Mouse (Mus musculus): Measurements from ENCODE around the gene Hpca. TPM values are rescaled to one million over a fixed set of nuclear protein-coding genes. Genes with fewer than 3 reads are reported as not detected.

Hpca gene
- total and polyA plus RNA-seq, 2 experiments from 2014 or later, result 0.16 TPM; not detected in 1

- 56% methylated on average over 11 of the region's 11 CpGs for WGBS
- ATAC-seq (ENCODE audit: insufficient read depth, low read depth), result no peak
- no peak for TF ChIP-seq EP300 (IDR thresholded peaks at IDR 0.05; ENCODE audit: low read depth)
- TF ChIP-seq CTCF (IDR thresholded peaks at IDR 0.05; ENCODE audit: low read depth), result no peak
- DNase-seq (ENCODE audit: low spot score), result no peak
- Histone ChIP-seq H3K36me3 (replicated peaks; ENCODE audit: control insufficient read depth, insufficient read depth, low read length) (no peaks in the 10 kb centered on the region), H3K4me3 (ENCODE audit: low read depth, low read length) (no peak overlapping the region), H3K4me2 (ENCODE audit: low read depth, low read length) (no peak overlapping the region), H3K4me1 (ENCODE audit: control insufficient read depth, insufficient read depth) (no peaks in the 10 kb centered on the region), H3K27ac (ENCODE audit: low read depth) (no peak overlapping the region), H3K9me3 (replicated peaks; ENCODE audit: control insufficient read depth, low read length) (no peaks in the 10 kb centered on the region), H3K9ac (replicated peaks; ENCODE audit: low read depth, low read length) (no peak overlapping the region), H3K27me3 (ENCODE audit: control insufficient read depth, insufficient read depth, low read length) (peaks cover 32% of the 10 kb centered on the region)
Measured at GRCm38 (mm10) chr4:129111350-129111749, 10.5 kb downstream of the Hpca start.

- Histone ChIP-seq H3K27ac (ENCODE audit: low read depth) (no peak overlapping the region), H3K36me3 (replicated peaks; ENCODE audit: control insufficient read depth, insufficient read depth, low read length) (no peaks in the 10 kb centered on the region), H3K9ac (replicated peaks; ENCODE audit: low read depth, low read length) (no peak overlapping the region), H3K9me3 (replicated peaks; ENCODE audit: control insufficient read depth, low read length) (no peaks in the 10 kb centered on the region), H3K27me3 (ENCODE audit: control insufficient read depth, insufficient read depth, low read length) (peaks cover 38% of the 10 kb centered on the region), H3K4me1 (ENCODE audit: control insufficient read depth, insufficient read depth) (no peaks in the 10 kb centered on the region), H3K4me2 (ENCODE audit: low read depth, low read length) (no peak overlapping the region), H3K4me3 (ENCODE audit: low read depth, low read length) (no peak overlapping the region)
- ATAC-seq (ENCODE audit: insufficient read depth, low read depth) (no peak), DNase-seq (ENCODE audit: low spot score) (no peak)
- TF ChIP-seq CTCF (IDR thresholded peaks at IDR 0.05; ENCODE audit: low read depth) (no peak), EP300 (IDR thresholded peaks at IDR 0.05; ENCODE audit: low read depth) (no peak)
- WGBS, result 87% methylated on average over 6 of the region's 6 CpGs
Measured at GRCm38 (mm10) chr4:129110804-129111203, 11.0 kb downstream of the Hpca start.

- no peak overlapping the region for H3K4me3 ChIP-seq (ENCODE audit: low read depth, low read length)
- H3K36me3 ChIP-seq (replicated peaks; ENCODE audit: control insufficient read depth, insufficient read depth, low read length), result no peaks in the 10 kb centered on the region
- H3K9me3 ChIP-seq (replicated peaks; ENCODE audit: control insufficient read depth, low read length), result no peaks in the 10 kb centered on the region
- no peaks in the 10 kb centered on the region for H3K4me1 ChIP-seq (ENCODE audit: control insufficient read depth, insufficient read depth)
- no peak for DNase-seq (ENCODE audit: low spot score)
- H3K27ac ChIP-seq (ENCODE audit: low read depth), result no peak overlapping the region
- TF ChIP-seq EP300 (IDR thresholded peaks at IDR 0.05; ENCODE audit: low read depth) (no peak), CTCF (IDR thresholded peaks at IDR 0.05; ENCODE audit: low read depth) (no peak)
- peaks cover 42% of the 10 kb centered on the region for H3K27me3 ChIP-seq (ENCODE audit: control insufficient read depth, insufficient read depth, low read length)
- no peak overlapping the region for H3K4me2 ChIP-seq (ENCODE audit: low read depth, low read length)
- no peak for ATAC-seq (ENCODE audit: insufficient read depth, low read depth)
- H3K9ac ChIP-seq (replicated peaks; ENCODE audit: low read depth, low read length), result no peak overlapping the region
- WGBS, result 61% methylated on average over 7 of the region's 7 CpGs
Measured at GRCm38 (mm10) chr4:129108624-129109023, 13.2 kb downstream of the Hpca start.

DNA sequence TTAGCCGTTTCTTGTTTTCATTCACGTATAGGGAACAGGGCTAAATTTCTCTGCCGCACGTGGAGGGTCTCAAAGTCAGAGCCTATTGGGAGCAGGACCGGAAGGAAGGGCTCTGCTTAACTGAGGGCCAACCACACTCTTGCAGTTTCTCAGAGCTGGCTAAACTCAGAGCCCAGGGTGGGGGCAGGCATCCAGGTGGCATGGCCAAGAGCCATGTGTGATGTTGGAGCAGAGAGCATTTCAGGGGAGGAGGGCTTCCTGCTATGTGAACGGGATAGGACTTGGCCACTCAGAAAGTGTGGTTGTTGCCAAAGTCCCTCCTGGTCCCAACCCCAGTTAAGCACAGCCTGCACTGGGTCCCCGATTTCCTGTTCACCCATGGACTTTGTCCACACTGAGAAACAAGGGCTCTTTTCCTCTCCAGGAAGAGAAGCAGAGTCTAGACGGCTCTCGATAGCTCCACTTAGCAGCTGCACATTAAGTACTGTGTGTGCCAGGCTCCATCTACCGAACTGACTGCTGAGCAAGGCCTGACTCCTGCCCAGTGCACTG is 14.4 kb downstream of the Hpca start:
- Histone ChIP-seq H3K27ac (ENCODE audit: low read depth) (no peak overlapping the region), H3K9me3 (replicated peaks; ENCODE audit: control insufficient read depth, low read length) (no peaks in the 10 kb centered on the region), H3K27me3 (ENCODE audit: control insufficient read depth, insufficient read depth, low read length) (peaks cover 47% of the 10 kb centered on the region), H3K36me3 (replicated peaks; ENCODE audit: control insufficient read depth, insufficient read depth, low read length) (no peaks in the 10 kb centered on the region), H3K4me2 (ENCODE audit: low read depth, low read length) (no peak overlapping the region), H3K4me1 (ENCODE audit: control insufficient read depth, insufficient read depth) (no peaks in the 10 kb centered on the region), H3K9ac (replicated peaks; ENCODE audit: low read depth, low read length) (no peak overlapping the region), H3K4me3 (ENCODE audit: low read depth, low read length) (no peak overlapping the region)
- TF ChIP-seq CTCF (IDR thresholded peaks at IDR 0.05; ENCODE audit: low read depth) (no peak), EP300 (IDR thresholded peaks at IDR 0.05; ENCODE audit: low read depth) (no peak)
- ATAC-seq (ENCODE audit: insufficient read depth, low read depth) (no peak), DNase-seq (ENCODE audit: low spot score) (no peak)
- WGBS, result 60% methylated on average over 10 of the region's 10 CpGs

DNA sequence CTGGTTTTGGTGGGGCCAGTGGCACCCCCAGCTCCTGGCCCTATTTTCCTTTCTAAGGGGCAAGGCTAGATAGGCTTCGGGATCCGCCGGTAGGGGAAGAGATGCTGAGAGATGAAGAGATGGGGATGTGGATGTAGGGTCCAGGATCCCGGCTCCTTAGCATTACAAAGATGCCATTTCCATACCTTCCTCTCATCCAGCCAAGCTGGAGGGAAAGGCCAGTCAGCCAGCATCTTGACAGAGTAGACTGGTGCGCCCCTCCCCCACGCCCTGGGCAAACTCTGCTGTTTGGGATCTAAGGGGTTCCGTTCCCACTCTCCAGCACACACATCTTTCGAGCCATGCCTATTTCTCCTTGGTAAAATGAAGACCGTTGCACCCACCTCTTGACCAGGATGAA is 15.8 kb downstream of the Hpca start:
- DNase-seq (ENCODE audit: low spot score), result no peak
- peaks cover 47% of the 10 kb centered on the region for H3K27me3 ChIP-seq (ENCODE audit: control insufficient read depth, insufficient read depth, low read length)
- no peak overlapping the region for H3K4me3 ChIP-seq (ENCODE audit: low read depth, low read length)
- H3K27ac ChIP-seq (ENCODE audit: low read depth), result no peak overlapping the region
- no peak overlapping the region for H3K9ac ChIP-seq (replicated peaks; ENCODE audit: low read depth, low read length)
- WGBS, result 23% methylated on average over 9 of the region's 9 CpGs
- H3K4me2 ChIP-seq (ENCODE audit: low read depth, low read length), result no peak overlapping the region
- no peaks in the 10 kb centered on the region for H3K9me3 ChIP-seq (replicated peaks; ENCODE audit: control insufficient read depth, low read length)
- no peak for ATAC-seq (ENCODE audit: insufficient read depth, low read depth)
- H3K4me1 ChIP-seq (ENCODE audit: control insufficient read depth, insufficient read depth), result no peaks in the 10 kb centered on the region
- H3K36me3 ChIP-seq (replicated peaks; ENCODE audit: control insufficient read depth, insufficient read depth, low read length), result no peaks in the 10 kb centered on the region
- TF ChIP-seq EP300 (IDR thresholded peaks at IDR 0.05; ENCODE audit: low read depth) (no peak), CTCF (IDR thresholded peaks at IDR 0.05; ENCODE audit: low read depth) (no peak)

- DNase-seq (ENCODE audit: low spot score) (no peak), ATAC-seq (ENCODE audit: insufficient read depth, low read depth) (no peak)
- H3K9me3 ChIP-seq (replicated peaks; ENCODE audit: control insufficient read depth, low read length), result no peaks in the 10 kb centered on the region
- H3K27me3 ChIP-seq (ENCODE audit: control insufficient read depth, insufficient read depth, low read length), result peaks cover 47% of the 10 kb centered on the region
- 3% methylated on average over 40 of the region's 40 CpGs for WGBS
- peak within 1 kb of the TSS; percentile 38 for H3K4me2 ChIP-seq (ENCODE audit: low read depth, low read length)
- peak within 1 kb of the TSS; percentile 16; the same call in 1 of the 2 replicates for H3K4me3 ChIP-seq (ENCODE audit: low read depth, low read length)
- H3K4me1 ChIP-seq (ENCODE audit: control insufficient read depth, insufficient read depth), result no peaks in the 10 kb centered on the region
- H3K9ac ChIP-seq (replicated peaks; ENCODE audit: low read depth, low read length), result no peak within 1 kb of the TSS
- TF ChIP-seq EP300 (IDR thresholded peaks at IDR 0.05; ENCODE audit: low read depth) (no peak), CTCF (IDR thresholded peaks at IDR 0.05; ENCODE audit: low read depth) (no peak)
- H3K36me3 ChIP-seq (replicated peaks; ENCODE audit: control insufficient read depth, insufficient read depth, low read length), result no peaks in the 10 kb centered on the region
- no peak within 1 kb of the TSS for H3K27ac ChIP-seq (ENCODE audit: low read depth)
Measured at GRCm38 (mm10) chr4:129105356-129105755, 16.5 kb downstream of the Hpca start, which contains the start of gene Tmem54. Gene Tmem54, plus strand, starts transcription at chr4:129105548.
